Mouse (Mus musculus): ENCODE measurements around the gene Gnao1. TPM values are rescaled to one million over a fixed set of nuclear protein-coding genes. Genes with fewer than 3 reads are reported as not detected.

Gene Gnao1
- polyA plus RNA-seq, 1 experiment = 0.46 TPM

DNA sequence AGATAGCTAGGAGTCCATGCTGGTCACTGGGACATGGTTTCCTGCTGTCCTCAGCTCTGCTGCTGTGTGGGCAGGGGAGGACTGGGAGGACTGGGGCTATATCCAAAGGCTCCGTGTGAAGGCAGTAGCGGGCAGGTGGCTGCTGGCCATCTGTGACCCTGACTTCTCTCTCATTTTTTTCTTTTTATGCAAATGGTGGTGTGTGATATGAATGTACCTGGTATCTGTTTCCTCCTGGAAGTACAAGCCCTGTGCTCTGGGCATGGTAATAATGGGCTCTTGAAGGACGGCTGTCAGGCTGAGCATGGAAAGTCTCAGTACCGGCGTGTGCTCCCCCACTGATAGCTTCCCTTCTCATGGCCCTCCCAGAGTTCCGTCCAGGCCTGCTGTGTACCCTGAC lies 151.1 kb downstream of the Gnao1 start:
- Histone ChIP-seq H3K27ac (ENCODE audit: insufficient read depth, low read depth, low read length) (no peak overlapping the region), H3K4me3 (ENCODE audit: insufficient read depth, low read length) (no peak overlapping the region)

DNA sequence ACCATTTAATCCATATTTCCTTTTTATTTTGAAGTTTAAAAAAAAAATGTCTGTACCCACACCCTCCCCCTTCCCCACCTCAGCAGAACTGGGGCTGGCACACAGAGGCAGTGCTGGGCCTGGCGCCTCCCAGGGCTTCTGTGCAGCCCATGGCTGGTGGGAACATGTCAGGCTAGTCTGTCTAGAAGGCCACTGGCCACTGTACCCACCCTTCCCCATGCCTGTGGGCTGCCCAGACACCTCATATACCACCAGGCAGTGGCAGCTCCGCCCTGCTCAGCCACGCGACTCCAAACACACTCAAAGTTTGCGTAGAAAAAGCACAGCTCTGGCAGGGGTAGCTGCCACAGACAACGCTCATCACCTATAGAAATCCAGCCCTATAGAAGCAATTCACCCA lies 158.5 kb downstream of the Gnao1 start:
- TF ChIP-seq CTCF (IDR thresholded peaks at IDR 0.05; ENCODE audit: low read depth, low read length) = no peak
- TF ChIP-seq POLR2A (IDR thresholded peaks at IDR 0.05; ENCODE audit: borderline replicate concordance, low read depth, low read length) = no peak
- H3K27ac ChIP-seq (ENCODE audit: insufficient read depth, low read depth, low read length) = no peak overlapping the region
- H3K4me3 ChIP-seq (ENCODE audit: insufficient read depth, low read length) = no peak overlapping the region

More for the DNA sequence above, 151.1 kb downstream of the Gnao1 start:
- H3K4me1 ChIP-seq (ENCODE audit: control insufficient read depth, insufficient read depth, low read length) = no peaks in the 10 kb centered on the region
- TF ChIP-seq CTCF (IDR thresholded peaks at IDR 0.05; ENCODE audit: low read depth, low read length) = no peak
- no peak for TF ChIP-seq POLR2A (IDR thresholded peaks at IDR 0.05; ENCODE audit: borderline replicate concordance, low read depth, low read length)

DNA sequence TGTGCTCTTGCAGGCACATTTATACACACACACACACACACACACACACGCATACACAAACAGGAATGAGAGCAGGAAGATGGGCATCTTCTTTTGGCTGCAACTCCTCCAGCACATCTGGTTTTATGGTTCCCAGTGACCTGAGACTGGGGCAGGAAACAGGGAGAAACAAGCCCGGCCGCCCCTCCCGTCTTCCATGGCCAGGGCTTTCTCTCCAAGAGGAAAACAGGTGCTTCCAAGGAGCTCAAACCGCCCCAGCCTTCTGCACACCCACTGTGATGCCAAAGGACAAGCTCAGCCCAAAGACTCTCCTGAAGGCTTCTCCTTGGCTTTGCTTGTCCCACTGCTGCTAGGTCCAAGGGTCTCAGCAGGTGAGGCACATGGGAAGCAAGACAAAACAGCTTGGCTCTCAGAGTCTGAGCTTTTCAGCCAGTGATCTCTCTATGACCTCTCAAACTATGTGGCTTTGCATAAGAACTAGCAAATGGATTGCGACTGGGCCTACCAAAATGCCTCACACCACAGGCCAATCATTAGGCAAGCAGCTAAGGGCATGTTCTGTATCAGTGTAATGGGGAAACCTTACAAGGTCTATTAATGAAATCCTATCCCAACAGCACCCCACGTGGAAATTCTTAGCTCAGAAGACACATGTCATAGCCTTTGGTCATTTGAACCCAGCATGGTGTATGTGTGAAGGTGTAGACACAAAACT lies 160.0 kb downstream of the Gnao1 start:
- TF ChIP-seq POLR2A (IDR thresholded peaks at IDR 0.05; ENCODE audit: borderline replicate concordance, low read depth, low read length) = no peak
- no peak for TF ChIP-seq CTCF (IDR thresholded peaks at IDR 0.05; ENCODE audit: low read depth, low read length)
- no peaks in the 10 kb centered on the region for H3K4me1 ChIP-seq (ENCODE audit: control insufficient read depth, insufficient read depth, low read length)
- no peak overlapping the region for H3K4me3 ChIP-seq (ENCODE audit: insufficient read depth, low read length)
- H3K27ac ChIP-seq (ENCODE audit: insufficient read depth, low read depth, low read length) = no peak overlapping the region

More for the DNA sequence above, 158.5 kb downstream of the Gnao1 start:
- H3K4me1 ChIP-seq (ENCODE audit: control insufficient read depth, insufficient read depth, low read length) = no peaks in the 10 kb centered on the region

DNA sequence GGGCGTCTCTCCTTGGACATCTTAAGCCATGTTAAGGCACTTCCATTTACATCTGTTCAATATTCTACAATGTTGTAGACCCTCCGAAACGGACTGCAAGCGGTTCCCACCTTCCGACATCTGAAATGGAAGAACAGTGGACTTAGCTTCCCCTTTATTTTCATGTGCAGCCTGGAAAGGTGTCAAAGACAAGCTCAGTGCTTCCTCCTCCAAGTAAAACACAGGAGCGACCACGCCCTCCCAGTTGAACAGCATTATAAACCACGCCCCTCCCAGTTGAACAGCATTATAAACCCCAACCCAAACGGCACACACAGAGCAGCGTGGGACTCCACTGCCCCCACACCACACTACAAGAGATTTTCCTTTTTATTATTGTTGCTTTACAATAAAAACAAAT lies 161.7 kb downstream of the Gnao1 start:
- Histone ChIP-seq H3K4me1 (ENCODE audit: control insufficient read depth, insufficient read depth, low read length) (no peaks in the 10 kb centered on the region), H3K27ac (ENCODE audit: insufficient read depth, low read depth, low read length) (no peak overlapping the region), H3K4me3 (ENCODE audit: insufficient read depth, low read length) (no peak overlapping the region)
- TF ChIP-seq POLR2A (IDR thresholded peaks at IDR 0.05; ENCODE audit: borderline replicate concordance, low read depth, low read length) = no peak
- no peak for TF ChIP-seq CTCF (IDR thresholded peaks at IDR 0.05; ENCODE audit: low read depth, low read length)

DNA sequence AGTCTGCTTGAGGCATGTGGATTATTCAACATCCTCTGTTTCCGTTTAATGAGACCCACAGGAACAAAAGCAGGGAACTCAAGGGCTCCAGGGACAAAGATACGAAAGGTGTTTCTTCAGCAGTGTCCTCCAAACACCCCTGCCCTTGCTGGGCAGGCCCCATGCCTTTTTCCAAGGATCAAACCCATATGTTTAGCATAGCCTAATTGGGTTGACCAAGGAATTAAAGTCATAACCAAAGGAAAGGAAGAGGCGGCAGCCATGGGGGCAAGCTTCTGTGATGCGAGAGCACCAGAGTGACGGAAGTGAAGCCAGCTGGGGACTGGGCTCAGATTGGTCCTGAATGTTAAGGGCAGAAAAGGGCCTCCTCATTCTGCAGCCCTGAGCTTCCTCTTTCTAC lies 162.4 kb downstream of the Gnao1 start:
- Histone ChIP-seq H3K4me3 (ENCODE audit: insufficient read depth, low read length) (no peak overlapping the region), H3K27ac (ENCODE audit: insufficient read depth, low read depth, low read length) (no peak overlapping the region), H3K4me1 (ENCODE audit: control insufficient read depth, insufficient read depth, low read length) (no peaks in the 10 kb centered on the region)
- TF ChIP-seq POLR2A (IDR thresholded peaks at IDR 0.05; ENCODE audit: borderline replicate concordance, low read depth, low read length) = no peak
- TF ChIP-seq CTCF (IDR thresholded peaks at IDR 0.05; ENCODE audit: low read depth, low read length) = no peak

DNA sequence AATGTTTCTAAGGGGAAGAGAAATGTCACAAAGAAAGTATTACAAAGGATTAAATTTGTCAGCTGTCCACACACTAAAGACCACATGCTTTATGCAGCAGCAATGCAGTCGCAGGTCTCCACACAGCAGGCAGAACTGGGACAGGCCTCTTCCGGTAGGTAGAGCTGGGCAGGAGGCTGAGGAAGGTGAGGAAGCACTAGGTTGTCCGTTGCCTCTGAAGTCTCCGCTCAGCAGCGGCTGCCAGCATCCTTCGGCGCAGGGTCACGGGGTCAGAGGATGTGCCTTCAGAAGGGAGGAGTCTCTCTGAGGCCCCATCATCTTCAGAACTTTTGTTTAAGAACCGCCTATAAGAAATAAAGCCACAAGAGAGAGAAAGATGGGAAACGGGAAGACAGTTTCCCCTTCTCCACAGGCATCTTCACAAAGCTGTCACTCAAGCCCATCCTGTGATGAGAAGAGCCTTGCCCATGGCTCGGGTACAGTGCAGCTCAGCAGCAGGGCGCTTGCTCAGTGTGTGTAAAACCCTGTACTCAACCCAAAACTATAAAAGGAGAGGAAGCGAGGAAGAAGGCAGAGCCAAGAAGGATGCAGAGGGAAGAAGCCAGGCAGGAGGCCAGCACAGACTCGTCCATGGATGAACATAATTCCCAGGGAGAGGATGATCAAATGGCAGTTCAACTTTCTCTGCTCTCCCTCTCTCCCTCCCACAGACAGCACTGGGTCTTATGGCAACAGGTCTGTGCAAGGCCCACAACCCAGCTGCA lies 163.4 kb downstream of the Gnao1 start:
- TF ChIP-seq CTCF (IDR thresholded peaks at IDR 0.05; ENCODE audit: low read depth, low read length) (no peak), POLR2A (IDR thresholded peaks at IDR 0.05; ENCODE audit: borderline replicate concordance, low read depth, low read length) (no peak)

DNA sequence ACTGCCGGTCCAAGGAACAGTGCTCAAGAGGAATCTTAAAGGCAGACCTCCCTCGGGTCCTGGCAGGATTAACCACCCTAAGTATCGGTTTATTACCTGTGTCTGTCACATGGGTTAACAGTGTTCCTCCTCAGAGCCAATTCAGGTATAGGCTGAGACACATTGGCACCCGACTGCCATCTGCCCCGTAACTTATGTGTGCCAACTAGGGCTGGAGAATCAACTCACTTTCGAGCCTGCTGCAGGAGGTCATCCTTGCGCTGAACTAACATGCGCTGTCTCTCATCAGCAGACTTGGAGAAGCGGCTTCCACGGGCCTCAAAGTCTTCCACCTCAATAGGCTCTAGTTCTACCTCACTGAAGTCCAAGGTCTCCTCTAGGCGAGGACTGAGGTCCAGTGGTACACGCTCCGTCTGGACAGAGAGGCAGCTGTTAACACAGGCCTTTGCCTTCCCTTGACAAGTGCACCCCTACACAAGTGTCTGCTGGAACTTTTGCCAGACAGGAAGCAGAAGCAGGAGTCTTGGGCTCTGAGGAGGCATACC lies 164.1 kb downstream of the Gnao1 start:
- Histone ChIP-seq H3K27ac (ENCODE audit: insufficient read depth, low read depth, low read length) (no peak overlapping the region), H3K4me1 (ENCODE audit: control insufficient read depth, insufficient read depth, low read length) (no peaks in the 10 kb centered on the region), H3K4me3 (ENCODE audit: insufficient read depth, low read length) (no peak overlapping the region)
- TF ChIP-seq POLR2A (IDR thresholded peaks at IDR 0.05; ENCODE audit: borderline replicate concordance, low read depth, low read length) (no peak), CTCF (IDR thresholded peaks at IDR 0.05; ENCODE audit: low read depth, low read length) (no peak)

More for the DNA sequence above, 163.4 kb downstream of the Gnao1 start:
- H3K4me3 ChIP-seq (ENCODE audit: insufficient read depth, low read length) = no peak overlapping the region
- H3K4me1 ChIP-seq (ENCODE audit: control insufficient read depth, insufficient read depth, low read length) = no peaks in the 10 kb centered on the region
- no peak overlapping the region for H3K27ac ChIP-seq (ENCODE audit: insufficient read depth, low read depth, low read length)

DNA sequence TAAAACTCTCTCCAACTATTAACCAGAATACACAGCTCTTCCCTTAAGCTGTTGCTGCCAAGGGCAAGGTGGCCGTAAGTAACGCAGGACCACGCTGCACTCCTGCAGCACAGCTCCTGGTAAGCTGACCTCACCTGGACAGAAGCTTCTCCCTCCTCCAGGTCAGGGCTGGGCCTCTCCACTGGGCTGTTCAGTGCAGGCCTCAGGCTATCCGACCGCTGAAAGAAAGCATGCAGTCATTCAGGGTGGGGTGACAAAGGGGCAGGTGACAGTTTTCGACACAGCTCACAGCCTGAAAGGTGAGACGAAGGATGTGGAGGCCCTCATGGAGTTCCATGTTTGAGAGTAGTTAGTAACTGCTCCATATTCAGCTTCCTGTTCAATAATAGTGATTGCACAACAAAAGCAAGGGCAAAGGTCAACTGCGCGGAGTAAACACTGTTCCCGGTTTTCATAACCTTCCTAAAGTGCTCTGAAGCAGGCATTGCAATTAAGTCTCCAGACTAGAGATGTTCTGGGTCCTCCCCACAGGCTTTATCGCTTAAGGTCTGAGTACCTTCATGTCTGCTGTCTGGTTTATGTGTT lies 164.9 kb downstream of the Gnao1 start:
- Histone ChIP-seq H3K4me3 (ENCODE audit: insufficient read depth, low read length) (no peak overlapping the region), H3K27ac (ENCODE audit: insufficient read depth, low read depth, low read length) (no peak overlapping the region), H3K4me1 (ENCODE audit: control insufficient read depth, insufficient read depth, low read length) (no peaks in the 10 kb centered on the region)
- TF ChIP-seq CTCF (IDR thresholded peaks at IDR 0.05; ENCODE audit: low read depth, low read length) (no peak), POLR2A (IDR thresholded peaks at IDR 0.05; ENCODE audit: borderline replicate concordance, low read depth, low read length) (no peak)

DNA sequence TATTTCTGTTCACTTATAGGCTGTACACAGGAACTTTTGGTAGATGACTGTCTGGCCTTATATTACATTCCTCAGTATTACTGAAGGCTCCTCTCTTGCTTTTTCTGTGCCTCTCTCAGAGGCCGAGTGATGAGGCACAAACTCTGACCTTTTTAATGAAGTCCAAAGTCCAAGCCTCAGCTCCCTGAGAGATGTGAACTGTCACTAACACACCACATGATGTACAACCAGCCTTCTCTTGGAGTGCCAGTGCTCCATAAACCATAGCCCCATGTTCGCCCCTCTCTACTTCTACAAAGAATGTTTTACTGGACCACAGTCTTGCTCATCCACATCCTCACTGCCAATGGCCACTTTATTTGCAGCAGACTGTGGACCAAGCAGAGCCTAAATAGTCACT lies 165.6 kb downstream of the Gnao1 start:
- H3K27ac ChIP-seq (ENCODE audit: insufficient read depth, low read depth, low read length) = no peak overlapping the region
- no peak overlapping the region for H3K4me3 ChIP-seq (ENCODE audit: insufficient read depth, low read length)
- TF ChIP-seq POLR2A (IDR thresholded peaks at IDR 0.05; ENCODE audit: borderline replicate concordance, low read depth, low read length) (no peak), CTCF (IDR thresholded peaks at IDR 0.05; ENCODE audit: low read depth, low read length) (no peak)
- H3K4me1 ChIP-seq (ENCODE audit: control insufficient read depth, insufficient read depth, low read length) = no peaks in the 10 kb centered on the region
